Mouse (Mus musculus) ovary, postnatal 14 days (tissue): Measurements from ENCODE around the gene Plxdc1.

Source experiments
- DNase-seq: peaks from one replicate; pipeline ENCODE4 v3.0.0; 2022; ENCODE audit warnings: low spot score

Gene Plxdc1

GRCm38 (mm10) chr11:97913111-97913510 is 73.1 kb downstream of the Plxdc1 start:
- no peak for DNase-seq

- DNase-seq = no peak
These were observed 77.5 kb downstream of the Plxdc1 start for GRCm38 (mm10) chr11:97908634-97909348.

GRCm38 (mm10) chr11:97907935-97908334 is 78.3 kb downstream of the Plxdc1 start:
- no peak for DNase-seq

- DNase-seq = no peak
These were observed 79.3 kb downstream of the Plxdc1 start for GRCm38 (mm10) chr11:97906905-97907304.

- no peak for DNase-seq
These were observed 80.3 kb downstream of the Plxdc1 start for GRCm38 (mm10) chr11:97905941-97906340.

GRCm38 (mm10) chr11:97905540-97905939 is 80.7 kb downstream of the Plxdc1 start:
- DNase-seq = no peak

GRCm38 (mm10) chr11:97904801-97905200 is 81.4 kb downstream of the Plxdc1 start:
- DNase-seq = no peak

GRCm38 (mm10) chr11:97901806-97902205 is 84.4 kb downstream of the Plxdc1 start:
- DNase-seq = no peak

- DNase-seq = peak; percentile 92
These were observed 86.4 kb downstream of the Plxdc1 start for GRCm38 (mm10) chr11:97899822-97900221.

- no peak for DNase-seq
These were observed 88.6 kb downstream of the Plxdc1 start for GRCm38 (mm10) chr11:97897568-97898185.

GRCm38 (mm10) chr11:97896655-97897054 is 89.6 kb downstream of the Plxdc1 start:
- no peak for DNase-seq

- DNase-seq = no peak
These were observed 94.4 kb downstream of the Plxdc1 start for GRCm38 (mm10) chr11:97891821-97892220.

- DNase-seq = no peak
These were observed 100.8 kb downstream of the Plxdc1 start for GRCm38 (mm10) chr11:97885296-97885915.

- DNase-seq = no peak
These were observed 101.6 kb downstream of the Plxdc1 start for GRCm38 (mm10) chr11:97884601-97885185.

- DNase-seq = peak; percentile 93
These were observed 102.2 kb downstream of the Plxdc1 start, which contains the start of gene Fbxo47 for GRCm38 (mm10) chr11:97883918-97884600. Gene Fbxo47 (minus strand): TSS chr11:97884154.

GRCm38 (mm10) chr11:97883542-97883917 is 102.7 kb downstream of the Plxdc1 start:
- peak; percentile 60 for DNase-seq

GRCm38 (mm10) chr11:97880362-97880761 is 105.9 kb downstream of the Plxdc1 start:
- DNase-seq = no peak

GRCm38 (mm10) chr11:97877341-97877740 is 108.9 kb downstream of the Plxdc1 start:
- no peak for DNase-seq

GRCm38 (mm10) chr11:97874396-97874795 is 111.8 kb downstream of the Plxdc1 start:
- no peak for DNase-seq
